Mouse (Mus musculus) liver, postnatal 0 days (tissue): ENCODE results near the gene Bcl2l11. TPM values are rescaled to one million over a fixed set of nuclear protein-coding genes. Genes with fewer than 3 reads are reported as not detected.

ENCODE experiments used
- ATAC-seq: fragments of 200-750 bp; cut with Nextera tagmentation; 2 replicates; pipeline ENCODE4 v1.8.0; 2017; ENCODE audit warnings: mild to moderate bottlenecking, moderate library complexity
- DNase-seq: peaks from one replicate; pipeline ENCODE4 v3.0.0-alpha.2; 2016
- H3K27ac ChIP-seq: fragments of 300-500 bp; sonication (generic); 2 replicates; pipeline ENCODE4 v1.5.1; 2014; ENCODE audit warnings: antibody characterized with exemption, moderate library complexity, mild to moderate bottlenecking, low read depth
- H3K27me3 ChIP-seq: fragments of 300-500 bp; sonication (generic); 2 replicates; pipeline ENCODE4 v1.6.1; 2014; ENCODE audit warnings: low read length, control low read depth, mixed read lengths; ENCODE audit not compliant: insufficient read depth
- H3K36me3 ChIP-seq: fragments of 300-500 bp; sonication (generic); replicated peaks from 2 replicates; pipeline ENCODE4 v1.6.1; 2014; ENCODE audit warnings: mild to moderate bottlenecking, control low read depth, low read length, moderate library complexity, mixed read lengths; ENCODE audit not compliant: insufficient read depth
- H3K4me1 ChIP-seq: fragments of 300-500 bp; sonication (generic); 2 replicates; pipeline ENCODE4 v1.6.1; 2014; ENCODE audit warnings: antibody characterized with exemption, mild to moderate bottlenecking, control low read depth; ENCODE audit not compliant: insufficient read depth
- H3K4me2 ChIP-seq: fragments of 300-500 bp; sonication (generic); 2 replicates; pipeline ENCODE4 v1.6.1; 2014; ENCODE audit warnings: low read depth, mild to moderate bottlenecking, low read length, moderate library complexity, mixed read lengths
- H3K4me3 ChIP-seq: fragments of 300-500 bp; sonication (generic); 2 replicates; pipeline ENCODE4 v1.5.1; 2014; ENCODE audit warnings: low read depth, low read length
- H3K9ac ChIP-seq: fragments of 300-500 bp; sonication (generic); replicated peaks from 2 replicates; pipeline ENCODE4 v1.6.1; 2014; ENCODE audit warnings: mild to moderate bottlenecking, moderate library complexity
- H3K9me3 ChIP-seq: fragments of 300-500 bp; sonication (generic); 2 replicates; pipeline ENCODE4 v1.6.1; 2016; ENCODE audit warnings: mild to moderate bottlenecking, control low read depth, low read length, mixed read lengths
- CTCF ChIP-seq: sonication (generic); IDR thresholded peaks from 2 replicates; pipeline ENCODE4 v1.5.1; 2016; ENCODE audit warnings: antibody characterized with exemption, low read depth
- EP300 ChIP-seq: IDR thresholded peaks from 2 replicates; pipeline ENCODE4 v1.6.1; 2016; ENCODE audit warnings: antibody characterized with exemption, low read depth, mild to moderate bottlenecking
- WGBS: fragments of 180-500 bp; shearing (Covaris S2); extraction: QIAGEN DNeasy Blood & Tissue Kit; methylation state at CpG from one replicate; pipeline ENCODE4 v1.1.7; 2014; ENCODE audit not compliant: insufficient replicate concordance; 5-methylcytosine and 5-hydroxymethylcytosine counted together
- polyA plus RNA-seq: library from polyadenylated mRNA; unstranded; fragments of >200 nt; fragmentation: Nextera tagmentation; extraction: Ambion mirVana; gene quantifications from 2 replicates; pipeline ENCODE4 v1.2.1, GENCODE M21; 2015

Gene Bcl2l11
- polyA plus RNA-seq, 1 experiment from 2014 or later = 6.5 TPM

DNA sequence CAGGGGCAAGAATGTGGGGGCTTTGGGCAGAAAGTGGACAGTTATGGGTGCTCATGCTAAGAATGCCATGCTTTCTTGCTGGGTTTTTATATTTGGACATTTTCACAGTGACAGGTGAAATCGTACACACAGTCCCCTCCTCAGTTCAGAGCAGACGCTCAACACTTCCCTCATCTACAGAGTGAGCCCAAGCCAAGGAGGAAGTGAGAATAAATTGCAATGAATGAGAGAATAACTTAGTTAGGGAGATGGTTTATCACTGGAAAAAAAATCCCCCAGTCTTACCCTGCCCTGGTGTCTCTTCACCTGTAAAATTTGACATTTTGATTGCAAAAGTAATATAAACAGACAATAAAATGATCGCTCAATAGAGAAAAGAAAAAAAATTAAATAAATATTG lies 77.3 kb downstream of the Bcl2l11 start:
- no peaks in the 10 kb centered on the region for H3K9me3 ChIP-seq
- H3K27ac ChIP-seq = no peak overlapping the region
- H3K36me3 ChIP-seq = no peaks in the 10 kb centered on the region
- no peak overlapping the region for H3K4me2 ChIP-seq
- no peak for DNase-seq
- WGBS = 50% methylated on average over 3 of the region's 3 CpGs
- no peaks in the 10 kb centered on the region for H3K27me3 ChIP-seq
- 0 out of 2 replicates have a peak, but pooled peaks cover 4% of the 10 kb centered on the region for H3K4me1 ChIP-seq
- ATAC-seq = no peak
- no peak for TF ChIP-seq EP300
- no peak for TF ChIP-seq CTCF
- no peak overlapping the region for H3K4me3 ChIP-seq
- no peak overlapping the region for H3K9ac ChIP-seq

DNA sequence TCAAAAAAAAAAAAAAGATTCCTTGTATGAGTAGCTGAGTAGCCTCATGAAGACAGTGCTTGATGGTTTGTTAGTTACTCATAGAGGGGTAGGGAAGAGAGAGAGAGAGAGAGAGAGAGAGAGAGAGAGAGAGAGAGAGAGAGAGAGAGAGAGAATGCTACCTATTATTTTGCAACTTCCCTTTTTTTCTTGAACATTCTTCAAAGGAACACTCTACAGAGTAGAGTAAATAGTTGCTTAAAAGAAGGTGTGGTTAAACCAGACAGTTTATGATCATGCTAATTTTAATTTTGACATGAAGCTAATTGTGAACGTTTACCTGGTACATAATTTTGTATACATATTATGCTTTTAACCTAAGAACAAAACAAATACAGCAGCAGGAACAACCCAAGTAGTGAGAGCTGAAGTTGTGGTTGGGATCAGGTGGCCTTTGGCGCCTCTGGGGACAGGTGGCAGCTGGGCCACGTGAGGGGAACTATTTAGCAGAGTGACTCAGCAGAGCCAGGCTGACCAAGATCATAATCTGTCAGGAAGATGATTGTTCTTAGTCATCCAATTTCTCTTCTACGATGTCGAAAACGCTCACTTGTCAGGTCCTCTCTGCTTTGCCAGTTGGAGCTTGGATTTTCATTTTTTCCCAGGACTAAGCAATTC lies 78.0 kb downstream of the Bcl2l11 start:
- Histone ChIP-seq H3K36me3 (no peaks in the 10 kb centered on the region), H3K4me1 (0 out of 2 replicates have a peak, but pooled peaks cover 4% of the 10 kb centered on the region), H3K4me3 (no peak overlapping the region), H3K9me3 (no peaks in the 10 kb centered on the region), H3K27me3 (no peaks in the 10 kb centered on the region), H3K9ac (no peak overlapping the region), H3K27ac (no peak overlapping the region), H3K4me2 (no peak overlapping the region)
- 0 out of 2 replicates have a peak, but pooled peaks have one; percentile 29 for ATAC-seq
- WGBS = 38% methylated on average over 6 of the region's 6 CpGs
- peak; percentile 41 for DNase-seq
- TF ChIP-seq CTCF = no peak
- no peak for TF ChIP-seq EP300

GRCm38 (mm10) chr2:128208541-128208940 lies 82.7 kb downstream of the Bcl2l11 start:
- DNase-seq (no peak), ATAC-seq (no peak)
- Histone ChIP-seq H3K9ac (no peak overlapping the region), H3K4me3 (no peak overlapping the region), H3K27me3 (no peaks in the 10 kb centered on the region), H3K4me1 (peaks cover 15% of the 10 kb centered on the region), H3K9me3 (no peaks in the 10 kb centered on the region), H3K27ac (no peak overlapping the region), H3K36me3 (no peaks in the 10 kb centered on the region), H3K4me2 (no peak overlapping the region)
- TF ChIP-seq EP300 = no peak
- no peak for TF ChIP-seq CTCF
- WGBS = 75% methylated on average over 1 of the region's 1 CpGs

GRCm38 (mm10) chr2:128209841-128210329 lies 84.0 kb downstream of the Bcl2l11 start:
- H3K4me2 ChIP-seq = no peak overlapping the region
- WGBS = 66% methylated on average over 2 of the region's 2 CpGs
- no peak for DNase-seq
- no peaks in the 10 kb centered on the region for H3K27me3 ChIP-seq
- H3K9ac ChIP-seq = no peak overlapping the region
- H3K36me3 ChIP-seq = no peaks in the 10 kb centered on the region
- H3K9me3 ChIP-seq = no peaks in the 10 kb centered on the region
- H3K27ac ChIP-seq = no peak overlapping the region
- peaks cover 11% of the 10 kb centered on the region for H3K4me1 ChIP-seq
- no peak for ATAC-seq
- TF ChIP-seq EP300 (no peak), CTCF (no peak)
- no peak overlapping the region for H3K4me3 ChIP-seq

GRCm38 (mm10) chr2:128210376-128210775 lies 84.5 kb downstream of the Bcl2l11 start:
- TF ChIP-seq CTCF = no peak
- TF ChIP-seq EP300 = no peak
- ATAC-seq (no peak), DNase-seq (no peak)
- no peak overlapping the region for H3K27ac ChIP-seq
- no peaks in the 10 kb centered on the region for H3K36me3 ChIP-seq
- H3K4me1 ChIP-seq = peaks cover 11% of the 10 kb centered on the region
- 36% methylated on average over 9 of the region's 9 CpGs for WGBS
- H3K4me3 ChIP-seq = no peak overlapping the region
- H3K4me2 ChIP-seq = no peak overlapping the region
- H3K9ac ChIP-seq = no peak overlapping the region
- H3K27me3 ChIP-seq = no peaks in the 10 kb centered on the region
- no peaks in the 10 kb centered on the region for H3K9me3 ChIP-seq

GRCm38 (mm10) chr2:128211022-128211880 lies 85.4 kb downstream of the Bcl2l11 start:
- no peaks in the 10 kb centered on the region for H3K36me3 ChIP-seq
- no peak overlapping the region for H3K9ac ChIP-seq
- peak; percentile 33; the same call in 1 of the 2 replicates for ATAC-seq
- TF ChIP-seq CTCF = no peak
- TF ChIP-seq EP300 = no peak
- H3K9me3 ChIP-seq = no peaks in the 10 kb centered on the region
- no peaks in the 10 kb centered on the region for H3K27me3 ChIP-seq
- peaks cover 11% of the 10 kb centered on the region for H3K4me1 ChIP-seq
- H3K4me2 ChIP-seq = no peak overlapping the region
- no peak for DNase-seq
- H3K4me3 ChIP-seq = no peak overlapping the region
- WGBS = 23% methylated on average over 18 of the region's 19 CpGs
- H3K27ac ChIP-seq = no peak overlapping the region
